Mouse (Mus musculus) midbrain, embryonic 16.5 days (tissue): ENCODE measurements around the gene Paqr9. TPM values are rescaled to one million over a fixed set of nuclear protein-coding genes. Genes with fewer than 3 reads are reported as not detected.

Experiments used
- ATAC-seq: fragments of 200-750 bp; cut with Nextera tagmentation; 2 replicates; pipeline ENCODE4 v1.8.0; 2017; ENCODE audit warnings: moderate TSS enrichment
- H3K27ac ChIP-seq: fragments of 300-500 bp; sonication (generic); 2 replicates; pipeline ENCODE4 v1.5.1; 2014; ENCODE audit warnings: mild to moderate bottlenecking, low read length, mixed read lengths
- H3K27me3 ChIP-seq: fragments of 300-500 bp; sonication (generic); 2 replicates; pipeline ENCODE4 v1.6.1; 2014; ENCODE audit warnings: low read depth, low read length, mixed read lengths; ENCODE audit not compliant: control insufficient read depth, insufficient read depth
- H3K36me3 ChIP-seq: fragments of 300-500 bp; sonication (generic); 2 replicates; pipeline ENCODE4 v1.6.1; 2014; ENCODE audit warnings: mild to moderate bottlenecking, low read length, moderate library complexity, mixed read lengths; ENCODE audit not compliant: control insufficient read depth, insufficient read depth
- H3K4me1 ChIP-seq: fragments of 300-500 bp; sonication (generic); 2 replicates; pipeline ENCODE4 v1.6.1; 2014; ENCODE audit warnings: mild to moderate bottlenecking, low read length, mixed read lengths; ENCODE audit not compliant: control insufficient read depth, insufficient read depth
- H3K4me2 ChIP-seq: fragments of 300-500 bp; sonication (generic); 2 replicates; pipeline ENCODE4 v1.6.1; 2014; ENCODE audit warnings: mild to moderate bottlenecking, low read length, mixed read lengths
- H3K4me3 ChIP-seq: fragments of 300-500 bp; sonication (generic); 2 replicates; pipeline ENCODE4 v1.5.1; 2014; ENCODE audit warnings: low read depth, mild to moderate bottlenecking, low read length, moderate library complexity, mixed read lengths
- H3K9ac ChIP-seq: fragments of 300-500 bp; sonication (generic); 2 replicates; pipeline ENCODE4 v1.6.1; 2014; ENCODE audit warnings: low read depth, low read length, mixed read lengths
- H3K9me3 ChIP-seq: fragments of 300-500 bp; sonication (generic); replicated peaks from 2 replicates; pipeline ENCODE4 v1.6.1; 2014; ENCODE audit warnings: mild to moderate bottlenecking, low read length, mixed read lengths; ENCODE audit not compliant: control insufficient read depth, poor library complexity, severe bottlenecking
- WGBS: fragments of 180-500 bp; shearing (Covaris S2); extraction: QIAGEN DNeasy Blood & Tissue Kit; methylation state at CpG from one replicate; pipeline ENCODE4 v1.1.7; 2014; 5-methylcytosine and 5-hydroxymethylcytosine counted together
- polyA plus RNA-seq: library from polyadenylated mRNA; unstranded; fragments of >200 nt; fragmentation: Nextera tagmentation; extraction: Ambion mirVana; gene quantifications from 2 replicates; pipeline ENCODE4 v1.2.1, GENCODE M21; 2015

Gene Paqr9
- polyA plus RNA-seq, 1 experiment from 2014 or later = 5.5 TPM

GRCm38 (mm10) chr9:95599399-95599798, 39.9 kb downstream of the Paqr9 start:
- H3K4me1 ChIP-seq = no peaks in the 10 kb centered on the region
- H3K4me3 ChIP-seq = no peak overlapping the region
- WGBS = 85% methylated on average over 4 of the region's 4 CpGs
- no peaks in the 10 kb centered on the region for H3K36me3 ChIP-seq
- H3K27ac ChIP-seq = no peak overlapping the region
- no peaks in the 10 kb centered on the region for H3K27me3 ChIP-seq
- no peak overlapping the region for H3K4me2 ChIP-seq
- no peak for ATAC-seq
- H3K9me3 ChIP-seq = no peaks in the 10 kb centered on the region
- H3K9ac ChIP-seq = no peak overlapping the region

- no peaks in the 10 kb centered on the region for H3K27me3 ChIP-seq
- H3K4me1 ChIP-seq = no peaks in the 10 kb centered on the region
- no peaks in the 10 kb centered on the region for H3K36me3 ChIP-seq
- no peak overlapping the region for H3K27ac ChIP-seq
- H3K4me2 ChIP-seq = no peak overlapping the region
- H3K9ac ChIP-seq = no peak overlapping the region
- H3K4me3 ChIP-seq = no peak overlapping the region
- WGBS = 87% methylated on average over 3 of the region's 3 CpGs
- ATAC-seq = no peak
- no peaks in the 10 kb centered on the region for H3K9me3 ChIP-seq
These were observed 43.4 kb downstream of the Paqr9 start for GRCm38 (mm10) chr9:95602849-95603248.

- Histone ChIP-seq H3K9me3 (no peaks in the 10 kb centered on the region), H3K4me2 (no peak overlapping the region), H3K4me3 (no peak overlapping the region), H3K27me3 (no peaks in the 10 kb centered on the region), H3K9ac (no peak overlapping the region), H3K4me1 (no peaks in the 10 kb centered on the region), H3K27ac (no peak overlapping the region), H3K36me3 (no peaks in the 10 kb centered on the region)
- WGBS = 82% methylated on average over 9 of the region's 9 CpGs
- ATAC-seq = no peak
These were observed 43.9 kb downstream of the Paqr9 start for GRCm38 (mm10) chr9:95603316-95603715.

- Histone ChIP-seq H3K36me3 (no peaks in the 10 kb centered on the region), H3K27me3 (no peaks in the 10 kb centered on the region), H3K27ac (no peak overlapping the region), H3K4me1 (no peaks in the 10 kb centered on the region), H3K4me2 (no peak overlapping the region), H3K9ac (no peak overlapping the region), H3K4me3 (no peak overlapping the region), H3K9me3 (no peaks in the 10 kb centered on the region)
- 61% methylated on average over 5 of the region's 5 CpGs for WGBS
- no peak for ATAC-seq
These were observed 47.7 kb downstream of the Paqr9 start for GRCm38 (mm10) chr9:95607196-95607595.

- no peak overlapping the region for H3K4me2 ChIP-seq
- no peak overlapping the region for H3K4me3 ChIP-seq
- H3K4me1 ChIP-seq = no peaks in the 10 kb centered on the region; the same call in 1 of the 2 replicates
- no peak overlapping the region for H3K27ac ChIP-seq
- no peaks in the 10 kb centered on the region for H3K27me3 ChIP-seq
- no peak for ATAC-seq
- 82% methylated on average over 8 of the region's 8 CpGs for WGBS
- no peaks in the 10 kb centered on the region for H3K36me3 ChIP-seq
- H3K9ac ChIP-seq = no peak overlapping the region
- no peaks in the 10 kb centered on the region for H3K9me3 ChIP-seq
These were observed 52.9 kb downstream of the Paqr9 start for GRCm38 (mm10) chr9:95612246-95612768.

GRCm38 (mm10) chr9:95613426-95614127, 54.1 kb downstream of the Paqr9 start:
- ATAC-seq = peak; percentile 69
- no peak overlapping the region for H3K4me3 ChIP-seq
- no peaks in the 10 kb centered on the region for H3K36me3 ChIP-seq
- no peaks in the 10 kb centered on the region; the same call in 1 of the 2 replicates for H3K4me1 ChIP-seq
- 6% methylated on average over 8 of the region's 9 CpGs for WGBS
- H3K27me3 ChIP-seq = no peaks in the 10 kb centered on the region
- H3K27ac ChIP-seq = no peak overlapping the region
- no peaks in the 10 kb centered on the region for H3K9me3 ChIP-seq
- H3K9ac ChIP-seq = peak overlapping the region; percentile 28; the same call in 1 of the 2 replicates
- H3K4me2 ChIP-seq = peak overlapping the region; percentile 35

GRCm38 (mm10) chr9:95614861-95615615, 55.6 kb downstream of the Paqr9 start:
- H3K27me3 ChIP-seq = no peaks in the 10 kb centered on the region
- ATAC-seq = no peak
- H3K36me3 ChIP-seq = no peaks in the 10 kb centered on the region
- H3K4me2 ChIP-seq = no peak overlapping the region
- H3K4me3 ChIP-seq = no peak overlapping the region
- 79% methylated on average over 14 of the region's 14 CpGs for WGBS
- no peaks in the 10 kb centered on the region for H3K9me3 ChIP-seq
- no peak overlapping the region for H3K9ac ChIP-seq
- no peak overlapping the region for H3K27ac ChIP-seq
- no peaks in the 10 kb centered on the region; the same call in 1 of the 2 replicates for H3K4me1 ChIP-seq

- no peaks in the 10 kb centered on the region; the same call in 1 of the 2 replicates for H3K4me1 ChIP-seq
- no peak for ATAC-seq
- no peak overlapping the region for H3K27ac ChIP-seq
- no peak overlapping the region for H3K4me2 ChIP-seq
- H3K27me3 ChIP-seq = no peaks in the 10 kb centered on the region
- 74% methylated on average over 3 of the region's 3 CpGs for WGBS
- no peak overlapping the region for H3K4me3 ChIP-seq
- no peaks in the 10 kb centered on the region for H3K36me3 ChIP-seq
- H3K9me3 ChIP-seq = no peaks in the 10 kb centered on the region
- H3K9ac ChIP-seq = no peak overlapping the region
These were observed 56.5 kb downstream of the Paqr9 start for GRCm38 (mm10) chr9:95615961-95616360.
